20 mouse cellular contexts compared by ENCODE assay signal in the genomic region with DNA sequence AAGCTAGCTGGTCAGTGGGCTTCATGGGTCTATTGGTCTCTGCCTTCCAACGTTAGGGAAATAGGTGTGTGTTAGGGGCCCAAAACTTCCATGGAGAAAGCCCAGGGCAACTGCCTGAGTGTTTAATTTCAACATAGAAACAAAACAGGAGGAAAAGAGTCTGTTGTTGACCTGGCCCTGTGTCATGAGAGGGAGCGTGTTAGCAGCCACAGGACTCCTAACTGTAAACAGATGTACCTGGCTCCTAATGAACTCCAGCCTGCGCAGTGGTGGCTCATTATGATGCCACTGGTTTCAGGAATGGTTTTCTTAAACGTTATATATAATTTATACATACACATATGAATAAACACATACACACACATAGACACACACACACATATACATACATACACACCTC. TPM values are rescaled to one million over a fixed set of nuclear protein-coding genes. Genes with fewer than 3 reads are reported as not detected.
DNase-seq lines count a peak whose midpoint lies in the region; ATAC-seq lines count a peak whose summit lies in the region.
"Had no signal": no experiment of that assay in that cellular context is flagged by ENCODE, and none has a peak within 500 bp of the region (broad histone marks: within the 10 kb centered on the region; RNA-seq: fewer than 3 reads in every experiment).

No protein-coding gene starts in this region.

- 33% methylated on average over 4 of the region's 4 CpGs for WGBS in embryonic facial prominence, embryonic 11.5 days
- WGBS in limb, embryonic 10.5 days = 31% methylated on average over 4 of the region's 4 CpGs
- WGBS in limb, embryonic 12.5 days = 14% methylated on average over 4 of the region's 4 CpGs
- 76% methylated on average over 4 of the region's 4 CpGs for WGBS in liver, embryonic 11.5 days
- 77% methylated on average over 4 of the region's 4 CpGs for WGBS in hindbrain, embryonic 12.5 days

- no peaks in the 10 kb centered on the region for H3K27me3 ChIP-seq in embryonic facial prominence, embryonic 11.5 days (ENCODE audit: control insufficient read depth, insufficient read depth, low read length)
- H3K27me3 ChIP-seq in limb, embryonic 10.5 days (ENCODE audit: low read depth, poor library complexity, severe bottlenecking) = peaks cover 31% of the 10 kb centered on the region
- H3K27me3 ChIP-seq in limb, embryonic 12.5 days = peaks cover 43% of the 10 kb centered on the region
- peaks cover 21% of the 10 kb centered on the region for H3K27me3 ChIP-seq in liver, embryonic 11.5 days (replicated peaks; ENCODE audit: control insufficient read depth, insufficient read depth, low read length)
- H3K27me3 ChIP-seq in hindbrain, embryonic 12.5 days = peaks cover 35% of the 10 kb centered on the region

- no peak overlapping the region for H3K9ac ChIP-seq in embryonic facial prominence, embryonic 11.5 days (replicated peaks; ENCODE audit: low read length)
- no peak overlapping the region for H3K9ac ChIP-seq in limb, embryonic 12.5 days (replicated peaks)
- H3K9ac ChIP-seq in liver, embryonic 11.5 days (ENCODE audit: low read depth, low read length) = no peak overlapping the region
- H3K9ac ChIP-seq in hindbrain, embryonic 12.5 days = no peak overlapping the region
- H3K9ac ChIP-seq: forebrain, embryonic 13.5 days; forebrain, embryonic 15.5 days; forebrain, postnatal 0 days had no signal

- H3K36me3 ChIP-seq in embryonic facial prominence, embryonic 11.5 days (replicated peaks; ENCODE audit: control insufficient read depth, insufficient read depth, low read depth, low read length) = no peaks in the 10 kb centered on the region
- H3K36me3 ChIP-seq in limb, embryonic 10.5 days = no peaks in the 10 kb centered on the region
- no peaks in the 10 kb centered on the region for H3K36me3 ChIP-seq in limb, embryonic 12.5 days
- no peaks in the 10 kb centered on the region for H3K36me3 ChIP-seq in liver, embryonic 11.5 days (ENCODE audit: control insufficient read depth, insufficient read depth, low read length)
- H3K36me3 ChIP-seq in hindbrain, embryonic 12.5 days = no peaks in the 10 kb centered on the region
- H3K36me3 ChIP-seq: embryonic facial prominence, embryonic 12.5 days; forebrain, embryonic 15.5 days had no signal

- H3K4me3 ChIP-seq in embryonic facial prominence, embryonic 11.5 days (ENCODE audit: low read depth, low read length) = no peak overlapping the region
- no peak overlapping the region; the same call in 1 of the 2 replicates for H3K4me3 ChIP-seq in limb, embryonic 10.5 days
- no peak overlapping the region for H3K4me3 ChIP-seq in limb, embryonic 12.5 days (replicated peaks)
- no peak overlapping the region for H3K4me3 ChIP-seq in liver, embryonic 11.5 days (ENCODE audit: low read depth, low read length)
- no peak overlapping the region for H3K4me3 ChIP-seq in hindbrain, embryonic 12.5 days
- H3K4me3 ChIP-seq: embryonic facial prominence, embryonic 12.5 days; forebrain, embryonic 13.5 days; forebrain, embryonic 15.5 days had no signal

- no peaks in the 10 kb centered on the region for H3K9me3 ChIP-seq in embryonic facial prominence, embryonic 11.5 days (replicated peaks; ENCODE audit: control insufficient read depth, low read length)
- H3K9me3 ChIP-seq in limb, embryonic 10.5 days (replicated peaks) = no peaks in the 10 kb centered on the region
- H3K9me3 ChIP-seq in limb, embryonic 12.5 days = no peaks in the 10 kb centered on the region
- H3K9me3 ChIP-seq in liver, embryonic 11.5 days (ENCODE audit: control insufficient read depth, low read length) = no peaks in the 10 kb centered on the region
- H3K9me3 ChIP-seq in hindbrain, embryonic 12.5 days (replicated peaks) = no peaks in the 10 kb centered on the region
- H3K9me3 ChIP-seq: embryonic facial prominence, embryonic 12.5 days; forebrain, embryonic 13.5 days; forebrain, embryonic 15.5 days had no signal

- H3K4me1 ChIP-seq in embryonic facial prominence, embryonic 11.5 days (ENCODE audit: control insufficient read depth, insufficient read depth, low read length) = peaks cover 4% of the 10 kb centered on the region; the same call in 1 of the 2 replicates
- H3K4me1 ChIP-seq in limb, embryonic 10.5 days = peaks cover 54% of the 10 kb centered on the region
- H3K4me1 ChIP-seq in limb, embryonic 12.5 days (replicated peaks) = peaks cover 58% of the 10 kb centered on the region
- H3K4me1 ChIP-seq in liver, embryonic 11.5 days (replicated peaks; ENCODE audit: control insufficient read depth, insufficient read depth, low read length) = no peaks in the 10 kb centered on the region
- peaks cover 2% of the 10 kb centered on the region; the same call in 1 of the 2 replicates for H3K4me1 ChIP-seq in hindbrain, embryonic 12.5 days
- H3K4me1 ChIP-seq: forebrain, embryonic 15.5 days had no signal

- H3K27ac ChIP-seq in embryonic facial prominence, embryonic 11.5 days (replicated peaks; ENCODE audit: low read depth, low read length) = no peak overlapping the region
- H3K27ac ChIP-seq in limb, embryonic 10.5 days = peak overlapping the region; percentile 79
- H3K27ac ChIP-seq in limb, embryonic 12.5 days = peak overlapping the region; percentile 64; the same call in 1 of the 2 replicates
- H3K27ac ChIP-seq in liver, embryonic 11.5 days (ENCODE audit: low read depth, low read length) = no peak overlapping the region
- no peak overlapping the region for H3K27ac ChIP-seq in hindbrain, embryonic 12.5 days
- H3K27ac ChIP-seq: embryonic facial prominence, embryonic 12.5 days; forebrain, embryonic 13.5 days; forebrain, embryonic 15.5 days had no signal

- ATAC-seq in embryonic facial prominence, embryonic 11.5 days (replicated peaks; ENCODE audit: insufficient number of reproducible peaks, low FRiP score, low TSS enrichment, low read depth) = no peak
- no peak for ATAC-seq in limb, embryonic 12.5 days (ENCODE audit: insufficient number of reproducible peaks, insufficient read depth, low FRiP score, low TSS enrichment, low read depth)
- no peak for ATAC-seq in liver, embryonic 11.5 days (replicated peaks; ENCODE audit: low FRiP score)
- ATAC-seq in hindbrain, embryonic 12.5 days (ENCODE audit: low FRiP score) = no peak
- ATAC-seq: forebrain, embryonic 13.5 days; forebrain, embryonic 15.5 days; forebrain, postnatal 0 days had no signal

- peak; percentile 43 for DNase-seq in embryo, embryonic 11 days
- DNase-seq in embryo, embryonic 9.5 days (ENCODE audit: extremely low spot score) = no peak
- DNase-seq in embryonic facial prominence, embryonic 11.5 days (ENCODE audit: low spot score) = peak; percentile 73
- peak; percentile 70 for DNase-seq in limb, embryonic 10.5 days (ENCODE audit: low spot score)
- DNase-seq in cerebellum, adult 9-11 months = no peak
- no peak for DNase-seq in liver, embryonic 11.5 days (ENCODE audit: low spot score)
- DNase-seq: adrenal gland, adult 2 months; adrenal gland, postnatal 10 days; adrenal gland, postnatal 25 days; cerebellum, adult 11 months; cerebellum, adult 18-20 months; cerebellum, adult 8-10 months; cerebellum, postnatal 10 days; cerebellum, postnatal 25 days; forebrain, postnatal 0 days had no signal

- H3K4me2 ChIP-seq in embryonic facial prominence, embryonic 11.5 days (ENCODE audit: low read depth, low read length) = no peak overlapping the region
- no peak overlapping the region for H3K4me2 ChIP-seq in limb, embryonic 12.5 days
- no peak overlapping the region for H3K4me2 ChIP-seq in liver, embryonic 11.5 days
- no peak overlapping the region for H3K4me2 ChIP-seq in hindbrain, embryonic 12.5 days (replicated peaks)
- H3K4me2 ChIP-seq: embryonic facial prominence, embryonic 12.5 days; forebrain, embryonic 13.5 days; forebrain, embryonic 15.5 days had no signal

RNA-seq across cellular contexts. Expression of a gene that starts 56.3 kb away (rescaled TPM):
- 130 and 138 TPM in 2 replicates for polyA plus RNA-seq in embryonic facial prominence, embryonic 11.5 days (2014; fragmentation: Nextera tagmentation; extraction: Ambion mirVana)
- polyA plus RNA-seq in limb, embryonic 10.5 days (2016; fragmentation: Nextera tagmentation; extraction: Ambion mirVana) = 137 and 146 TPM in 2 replicates
- 104 and 110 TPM in 2 replicates for polyA plus RNA-seq in limb, embryonic 12.5 days (2016; fragmentation: Nextera tagmentation; extraction: Ambion mirVana)
- polyA plus RNA-seq in liver, embryonic 11.5 days (2014; fragmentation: Nextera tagmentation; extraction: Ambion mirVana) = 86.3 and 96.0 TPM in 2 replicates
- polyA plus RNA-seq in hindbrain, embryonic 12.5 days (2016; fragmentation: Nextera tagmentation; extraction: Ambion mirVana) = 48.4 and 55.1 TPM in 2 replicates

Comparison
In these comparisons a context has a peak if more than half of its experiments do, and no peak if none do; other contexts are left out.
1. DNase-seq: peak in embryo, embryonic 11 days (single experiment), embryonic facial prominence, embryonic 11.5 days (single experiment) and limb, embryonic 10.5 days (single experiment); none in embryo, embryonic 9.5 days (single experiment), cerebellum, adult 9-11 months (single experiment) and liver, embryonic 11.5 days (single experiment).
2. H3K27ac ChIP-seq: peak in limb, embryonic 10.5 days (single experiment) and limb, embryonic 12.5 days (single experiment); none in embryonic facial prominence, embryonic 11.5 days (single experiment), liver, embryonic 11.5 days (single experiment) and hindbrain, embryonic 12.5 days (single experiment).